Mouse (Mus musculus): ENCODE data around the gene Akap2.

The Akap2 gene

DNA sequence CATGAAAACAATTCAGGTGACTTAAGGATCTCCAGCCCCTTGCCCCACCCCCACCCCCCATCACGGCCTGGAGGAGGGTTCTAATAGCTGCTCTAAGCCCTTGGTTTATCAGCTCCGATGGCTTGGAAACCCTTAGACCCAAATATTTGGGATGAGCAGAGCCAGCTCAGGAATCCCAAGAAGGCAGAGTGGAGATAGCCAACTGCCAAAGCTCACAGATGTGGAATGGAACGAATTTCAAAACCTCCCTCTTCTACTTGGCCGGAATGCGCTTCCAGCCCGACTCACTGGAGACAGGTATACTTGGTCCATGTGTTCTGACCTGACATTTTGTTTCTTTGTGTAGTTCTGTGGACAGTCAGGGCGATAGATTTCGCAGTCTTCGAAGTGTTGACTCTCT, 111.7 kb downstream of the Akap2 start:
- in situ Hi-C loops (cut with MseI, MboI), result no loop called here

DNA sequence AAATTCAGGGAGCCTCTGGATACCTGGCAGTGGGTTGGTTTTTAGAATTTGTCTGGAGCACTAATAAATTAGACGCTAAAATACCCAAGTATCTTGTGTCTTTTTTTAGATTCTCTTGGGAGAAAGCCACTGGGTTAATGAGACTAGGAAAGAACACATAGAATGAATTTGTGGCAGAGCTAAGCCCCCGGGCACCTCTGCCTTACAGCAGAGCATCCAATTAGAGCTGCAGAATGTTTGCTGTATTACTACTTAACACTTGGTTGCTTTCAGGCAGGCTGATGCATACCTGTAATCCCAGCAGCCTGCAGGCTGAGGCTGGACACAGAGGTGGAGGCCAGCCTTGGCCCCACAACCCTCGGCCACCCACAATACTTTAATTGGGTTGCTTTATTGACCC, 112.3 kb downstream of the Akap2 start:
- in situ Hi-C loops (cut with MseI, MboI), result no loop called here

DNA sequence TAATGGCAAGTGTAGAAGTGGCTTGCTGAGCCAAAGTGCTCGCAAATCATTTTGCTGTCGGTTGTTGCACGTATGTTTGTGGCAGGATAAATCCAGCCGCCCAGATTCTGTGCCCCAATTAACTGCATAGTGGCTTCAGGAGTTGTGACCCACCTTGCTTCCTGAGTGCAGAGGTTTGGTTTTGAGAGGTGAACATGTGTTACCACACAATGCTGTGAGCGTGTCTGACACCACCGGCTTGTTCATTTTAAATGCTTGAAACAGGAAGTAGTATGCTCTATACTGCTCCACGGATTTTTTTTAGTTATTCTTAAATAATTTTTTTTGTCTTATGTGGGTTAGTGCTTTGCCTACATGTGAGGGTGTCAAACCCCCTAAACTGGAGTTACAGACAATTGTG, 114.9 kb downstream of the Akap2 start:
- in situ Hi-C loops (cut with MseI, MboI), result no loop called here

DNA sequence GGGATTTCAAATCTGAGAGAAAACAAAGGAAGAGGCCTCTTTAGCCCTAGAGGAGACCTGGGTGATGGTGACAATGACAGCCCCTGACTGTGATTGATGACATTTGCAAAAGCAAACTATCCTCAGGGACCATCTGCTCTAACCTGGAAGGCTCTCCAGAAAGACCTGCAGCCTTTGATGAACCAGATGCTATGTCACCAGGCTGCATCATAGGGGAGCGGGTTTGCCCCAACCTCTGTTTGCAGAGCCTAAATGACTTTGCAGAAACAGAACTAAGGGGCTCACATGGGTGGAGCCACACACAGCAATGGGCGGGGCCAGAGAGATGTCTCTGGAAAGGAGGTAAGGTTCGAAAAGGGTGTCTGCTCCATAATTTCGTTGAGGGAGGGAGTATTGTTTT, 115.6 kb downstream of the Akap2 start:
- in situ Hi-C loops (cut with MseI, MboI), result no loop called here

DNA sequence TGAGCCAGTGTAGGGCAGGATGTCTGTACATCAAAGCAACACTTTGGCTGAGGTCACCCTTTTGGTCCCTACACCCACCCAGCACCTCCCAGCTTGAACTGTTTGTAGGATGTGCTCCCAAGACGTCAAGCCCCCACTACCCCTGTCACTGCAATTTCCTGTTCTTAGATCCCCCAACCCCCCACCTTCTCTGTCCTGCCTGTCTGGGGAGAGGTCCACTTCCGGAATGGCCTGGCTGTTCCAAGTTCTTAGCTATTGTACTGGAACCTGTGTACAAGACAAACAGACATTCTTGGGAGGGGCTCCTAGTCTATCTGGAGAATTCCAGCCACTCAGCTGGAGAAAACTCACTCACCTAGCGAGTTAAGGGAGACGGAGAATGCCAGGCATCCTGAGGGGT, 116.7 kb downstream of the Akap2 start:
- in situ Hi-C loops (cut with MseI, MboI), result no loop called here

DNA sequence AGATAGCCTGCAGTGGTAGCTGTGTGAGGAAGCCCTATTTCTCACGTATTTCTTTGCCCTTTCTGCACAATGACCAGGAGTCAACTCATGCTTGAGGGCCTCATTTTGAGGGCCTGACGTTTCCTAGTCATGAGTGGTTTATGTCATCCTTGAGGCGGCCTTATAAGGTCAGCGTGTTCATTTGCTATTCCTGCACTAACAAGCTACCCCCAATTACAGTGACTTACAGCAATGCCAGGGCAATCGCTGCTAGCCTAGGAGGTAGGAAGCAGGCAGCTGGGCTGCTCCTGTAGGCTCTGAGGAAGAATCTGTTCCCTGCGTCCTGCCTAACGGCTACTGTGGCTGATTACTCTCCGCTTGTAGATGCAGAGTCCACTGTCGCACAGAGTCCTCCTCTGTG, 119.6 kb downstream of the Akap2 start:
- in situ Hi-C loops (cut with MseI, MboI), result no loop called here

DNA sequence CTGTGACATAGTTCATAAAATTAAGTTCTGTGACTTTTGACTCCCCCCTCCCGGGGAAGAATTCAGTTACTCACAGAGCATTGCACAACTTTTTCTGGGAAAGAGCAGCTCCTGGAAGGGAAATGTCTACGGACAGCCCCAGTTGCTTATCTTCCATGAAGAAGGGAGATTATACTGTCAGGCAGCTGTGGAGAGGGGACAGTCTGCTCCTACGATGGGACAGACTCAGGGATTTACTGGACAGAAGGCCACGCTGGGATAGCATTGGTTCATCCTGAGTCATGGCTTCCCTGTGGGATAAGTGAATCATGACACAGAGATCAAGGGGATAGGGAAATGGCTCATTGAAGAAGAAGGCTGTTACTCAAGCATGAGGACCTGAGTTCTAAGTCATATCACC, 121.9 kb downstream of the Akap2 start:
- in situ Hi-C loops (cut with MseI, MboI), result no loop called here

DNA sequence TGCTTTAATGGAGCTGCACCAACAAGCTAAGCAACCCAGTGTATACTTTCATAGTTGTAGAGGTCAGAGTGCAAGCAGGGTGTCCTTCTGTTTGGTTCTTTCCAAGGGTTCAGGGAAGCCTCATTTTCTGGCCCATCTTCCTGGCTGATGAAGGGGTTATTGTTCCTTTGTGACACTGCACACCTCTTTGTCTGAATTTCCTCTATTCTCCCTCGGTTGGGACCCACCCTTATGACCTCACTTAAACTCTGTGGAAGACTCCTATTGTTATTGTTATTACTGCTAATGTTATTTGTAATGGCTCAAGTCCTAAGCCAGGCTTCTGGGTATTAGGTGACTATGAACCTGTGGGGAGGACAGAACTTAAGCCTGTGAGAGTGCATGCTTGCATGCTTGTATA, 124.5 kb downstream of the Akap2 start:
- in situ Hi-C loops (cut with MseI, MboI), result no loop called here

DNA sequence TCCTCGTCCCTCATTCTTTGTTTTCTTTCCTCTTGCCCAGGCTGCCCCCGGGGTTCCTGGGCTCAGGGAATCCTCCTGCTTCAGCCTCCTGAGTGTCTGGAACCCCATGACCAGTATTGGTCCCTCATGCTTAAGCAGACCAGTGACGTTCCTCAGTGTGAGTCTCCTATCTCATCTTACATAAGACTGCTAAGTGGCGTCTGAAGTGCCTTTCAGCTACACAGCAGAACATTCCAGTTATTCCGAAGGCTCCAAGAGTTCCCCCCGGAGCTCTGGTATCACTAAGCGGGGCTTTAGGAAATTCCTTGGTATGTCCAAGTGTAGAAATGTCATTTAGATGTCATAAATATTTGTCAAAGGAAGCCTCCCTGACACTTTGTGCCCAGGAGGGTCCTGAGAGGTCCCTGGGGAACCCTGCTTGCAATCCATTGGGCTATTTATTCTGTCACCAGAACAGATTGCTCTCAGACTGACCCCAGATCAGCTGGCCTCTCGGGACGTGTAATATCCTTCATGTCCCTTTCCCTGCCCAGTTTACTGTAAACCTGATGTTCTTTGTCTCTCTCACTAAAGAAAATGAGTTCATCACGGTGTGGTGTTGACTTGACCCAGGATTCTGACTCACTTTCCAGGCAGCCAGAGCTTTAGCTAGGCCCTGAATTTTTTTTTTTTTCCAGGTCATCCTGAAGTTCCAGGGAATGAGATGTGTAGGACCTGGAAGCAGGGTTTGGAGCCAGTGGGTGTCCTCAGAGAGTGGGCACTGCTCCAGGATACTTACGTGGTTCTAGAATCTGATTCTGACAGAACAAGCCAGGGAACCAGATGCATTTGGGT, 125.2 kb downstream of the Akap2 start:
- in situ Hi-C loops (cut with MseI, MboI), result no loop called here

DNA sequence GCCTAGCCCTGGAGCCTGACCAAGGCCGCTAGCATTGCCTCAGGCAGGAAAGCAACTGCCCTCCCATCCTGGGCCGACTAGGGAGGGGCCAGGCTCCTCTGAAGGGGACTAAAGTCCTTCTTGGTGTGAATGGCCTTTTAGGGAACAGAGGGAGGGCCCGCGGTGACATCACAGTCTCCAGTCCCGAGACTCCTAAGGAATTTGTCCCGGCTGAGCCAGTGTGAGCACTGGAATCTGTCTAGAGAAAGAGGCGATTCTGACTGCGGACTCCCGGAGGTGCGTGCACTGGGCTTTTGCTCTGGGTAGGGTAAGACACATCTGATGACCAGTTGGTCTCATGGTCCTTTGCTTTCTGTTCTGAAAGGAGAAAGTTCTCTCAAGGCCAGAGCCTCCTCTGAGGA, 127.6 kb downstream of the Akap2 start:
- in situ Hi-C loops (cut with MseI, MboI), result no loop called here

DNA sequence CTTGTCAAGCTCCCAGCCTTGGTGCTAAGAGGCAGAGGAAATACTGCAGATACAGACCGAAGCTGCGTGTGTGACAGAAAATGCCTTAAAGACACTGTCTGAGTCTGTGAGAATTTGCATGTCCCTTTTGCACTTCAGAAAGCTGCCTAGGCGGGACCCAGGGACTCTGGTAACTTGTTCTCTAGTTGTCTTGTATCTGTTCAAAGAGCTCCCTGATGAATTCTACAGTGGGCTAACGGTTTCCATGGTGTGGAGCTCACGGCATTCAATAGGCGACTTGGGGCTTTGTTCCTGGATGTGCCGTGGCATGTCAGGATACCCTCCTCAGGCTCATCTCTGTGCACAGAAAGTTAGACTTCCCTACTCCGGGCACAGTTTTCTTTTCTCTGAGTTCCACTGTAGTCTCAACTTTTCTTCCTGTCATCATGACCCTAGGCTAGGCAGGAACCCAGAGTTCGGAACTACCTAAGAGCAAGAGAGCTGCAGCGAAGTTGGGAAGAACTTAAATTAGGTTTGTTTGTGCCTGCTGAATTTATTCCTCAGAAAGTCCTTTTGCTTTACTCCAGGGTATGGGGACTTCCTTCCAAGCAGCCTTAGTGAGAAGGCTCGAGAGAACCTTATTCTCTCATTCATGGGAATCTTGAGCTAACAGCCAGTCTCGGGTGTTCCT, 128.2 kb downstream of the Akap2 start:
- in situ Hi-C loops (cut with MseI, MboI), result no loop called here

DNA sequence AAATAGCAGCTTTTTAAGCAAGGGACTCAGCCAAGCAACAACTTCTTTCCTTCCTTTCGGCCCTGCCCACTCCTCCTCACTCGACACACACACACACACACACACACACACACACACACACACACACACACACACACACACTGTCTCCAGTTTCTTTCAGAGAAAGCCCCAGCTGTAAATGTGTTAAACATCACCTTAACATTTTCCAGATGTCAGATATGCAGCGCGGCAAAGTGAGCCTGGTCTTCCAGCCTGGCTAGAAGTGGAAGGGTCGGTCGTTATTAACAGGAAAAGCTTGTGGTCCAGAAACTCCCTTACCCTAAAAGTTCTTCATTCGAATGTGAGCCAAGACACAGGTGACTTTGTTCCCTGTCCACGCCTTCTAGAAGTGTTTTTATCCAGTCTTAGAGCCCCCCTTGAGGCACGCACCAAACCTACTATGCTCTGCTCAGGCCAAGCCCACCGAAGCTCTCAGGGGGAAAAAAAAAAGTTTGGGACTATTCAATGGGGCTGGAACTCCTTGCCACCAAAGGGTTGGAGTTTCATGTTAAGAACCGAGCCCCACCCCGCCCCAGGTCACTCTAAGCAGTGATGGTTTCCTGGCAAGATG, 129.0 kb downstream of the Akap2 start:
- in situ Hi-C loops (cut with MseI, MboI), result no loop called here

DNA sequence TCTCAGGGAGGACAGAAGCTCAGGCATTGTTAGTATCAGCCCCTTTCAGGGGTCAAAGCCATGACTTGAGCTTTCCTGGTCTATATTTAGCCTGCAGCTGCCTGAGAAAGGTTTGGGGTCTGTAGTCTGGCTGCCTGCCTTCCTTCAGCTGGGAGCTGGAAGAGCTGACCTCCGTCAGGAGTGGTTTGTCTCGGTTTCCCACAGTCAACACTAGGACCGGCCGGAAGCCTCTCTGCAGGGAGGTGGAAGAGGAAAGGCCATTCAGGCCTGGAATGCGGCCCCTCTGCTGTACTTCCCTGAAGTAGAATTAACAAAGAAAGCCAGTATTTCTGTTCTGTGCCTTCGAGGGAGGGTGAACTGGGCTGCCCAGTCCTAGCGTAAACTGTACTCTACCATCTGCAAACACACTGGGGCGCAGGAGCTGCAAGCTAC, 129.6 kb downstream of the Akap2 start:
- in situ Hi-C loops (cut with MseI, MboI), result no loop called here

DNA sequence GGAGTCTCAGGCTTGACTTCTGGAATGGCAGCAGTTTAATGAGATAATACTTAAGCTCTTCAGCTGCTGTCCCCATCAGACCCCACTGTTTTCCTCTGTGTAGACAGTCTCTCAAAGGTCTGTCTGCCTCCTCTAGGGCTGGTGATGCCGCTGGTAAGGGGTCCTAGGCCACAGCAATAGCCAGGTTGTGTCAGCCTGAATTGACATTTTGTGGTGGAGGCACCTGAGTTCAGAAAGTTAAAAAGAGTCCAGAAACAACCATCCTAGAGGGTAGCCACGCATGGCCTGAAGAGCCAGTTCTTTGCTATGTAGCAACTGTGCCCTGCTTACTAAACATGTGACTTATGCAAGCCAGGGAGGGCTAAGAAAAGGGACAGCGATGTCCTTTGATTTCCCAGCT, 130.2 kb downstream of the Akap2 start:
- in situ Hi-C loops (cut with MseI, MboI), result no loop called here

DNA sequence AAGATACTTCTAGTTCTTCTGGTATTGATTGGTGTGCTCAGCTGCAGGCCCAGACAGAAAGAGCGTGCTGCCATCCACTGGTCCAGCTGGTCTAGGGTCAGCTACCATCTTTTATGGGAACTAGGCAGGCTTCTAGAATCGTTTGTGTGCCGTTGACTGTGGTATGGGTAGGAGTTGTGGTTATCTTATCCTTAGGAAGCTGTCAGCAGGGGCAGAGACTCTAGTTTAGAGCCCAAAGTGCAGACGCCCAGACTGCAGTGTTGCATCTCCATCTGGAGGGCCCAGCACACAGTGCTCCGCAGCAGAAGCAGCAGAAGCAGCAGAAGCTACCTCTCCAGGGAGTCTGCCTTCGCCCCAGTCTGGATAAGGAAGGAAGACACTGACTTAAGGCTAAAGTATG, 132.0 kb downstream of the Akap2 start:
- in situ Hi-C loops (cut with MseI, MboI), result no loop called here

DNA sequence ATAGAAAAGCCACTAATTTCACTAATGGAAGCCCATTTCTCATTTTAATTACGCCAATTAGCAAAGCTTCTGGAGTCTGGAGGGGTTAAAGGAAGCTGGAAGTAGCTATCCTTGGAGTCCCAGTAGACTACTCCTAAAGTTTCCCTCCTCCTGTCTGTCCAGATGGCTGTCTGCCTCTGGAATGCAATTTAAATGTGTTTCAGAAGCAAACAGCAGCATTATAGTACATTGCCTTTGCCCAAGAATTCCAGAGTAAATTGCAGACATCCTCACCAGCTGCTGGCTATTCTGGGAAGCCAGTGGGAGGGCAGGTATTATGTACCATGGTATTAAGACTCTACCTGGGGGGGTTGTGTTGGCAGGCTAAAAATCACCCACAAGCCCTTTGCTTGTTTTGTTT, 134.3 kb downstream of the Akap2 start:
- in situ Hi-C loops (cut with MseI, MboI), result no loop called here

DNA sequence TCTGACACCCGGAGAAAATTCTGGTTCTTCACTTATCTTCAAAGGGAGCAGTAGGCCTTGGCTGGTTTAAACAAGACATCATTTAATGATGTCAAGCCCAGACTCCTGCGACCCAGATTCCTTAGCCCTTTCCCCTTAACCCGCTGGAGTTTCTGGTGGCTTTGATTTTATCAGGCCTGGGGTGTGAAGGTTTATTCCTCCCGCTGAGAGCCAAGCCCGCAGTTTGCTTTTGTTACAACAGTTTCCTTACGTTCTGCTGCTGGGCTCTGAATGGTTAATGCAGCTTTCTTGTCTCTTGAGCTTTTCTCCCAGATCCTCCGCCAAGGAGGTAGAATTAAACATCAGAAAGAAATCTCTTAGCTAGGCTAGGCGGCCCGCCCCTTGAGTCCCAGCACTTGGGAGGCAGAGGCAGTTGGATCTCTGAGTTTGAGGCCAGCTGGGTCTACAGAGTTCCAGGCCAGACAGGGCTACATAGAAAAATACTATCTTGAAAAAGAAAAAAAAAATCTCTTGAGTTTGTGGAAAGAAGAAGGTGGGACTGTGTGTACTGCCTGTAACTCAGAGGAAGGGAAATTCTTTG, 135.1 kb downstream of the Akap2 start:
- in situ Hi-C loops (cut with MseI, MboI), result no loop called here

DNA sequence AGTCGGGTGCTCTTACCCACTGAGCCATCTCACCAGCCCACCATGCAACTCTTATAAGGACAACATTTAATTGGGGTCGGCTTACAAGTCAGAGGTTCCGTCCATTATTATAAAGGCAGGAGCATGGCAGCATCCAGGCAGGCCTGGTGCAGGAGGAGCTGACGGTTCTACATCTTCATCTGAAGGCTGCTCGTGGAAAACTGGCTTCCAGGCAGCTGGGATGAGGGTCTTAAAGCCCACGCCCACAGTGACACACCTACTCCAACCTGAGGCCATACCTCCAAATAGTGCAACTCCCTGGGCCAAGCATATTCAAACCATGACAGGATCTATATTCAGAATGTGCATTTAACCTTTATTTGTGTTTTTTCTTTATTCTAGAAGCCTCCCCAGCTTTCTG, 136.7 kb downstream of the Akap2 start:
- in situ Hi-C loops (cut with MseI, MboI), result no loop called here

DNA sequence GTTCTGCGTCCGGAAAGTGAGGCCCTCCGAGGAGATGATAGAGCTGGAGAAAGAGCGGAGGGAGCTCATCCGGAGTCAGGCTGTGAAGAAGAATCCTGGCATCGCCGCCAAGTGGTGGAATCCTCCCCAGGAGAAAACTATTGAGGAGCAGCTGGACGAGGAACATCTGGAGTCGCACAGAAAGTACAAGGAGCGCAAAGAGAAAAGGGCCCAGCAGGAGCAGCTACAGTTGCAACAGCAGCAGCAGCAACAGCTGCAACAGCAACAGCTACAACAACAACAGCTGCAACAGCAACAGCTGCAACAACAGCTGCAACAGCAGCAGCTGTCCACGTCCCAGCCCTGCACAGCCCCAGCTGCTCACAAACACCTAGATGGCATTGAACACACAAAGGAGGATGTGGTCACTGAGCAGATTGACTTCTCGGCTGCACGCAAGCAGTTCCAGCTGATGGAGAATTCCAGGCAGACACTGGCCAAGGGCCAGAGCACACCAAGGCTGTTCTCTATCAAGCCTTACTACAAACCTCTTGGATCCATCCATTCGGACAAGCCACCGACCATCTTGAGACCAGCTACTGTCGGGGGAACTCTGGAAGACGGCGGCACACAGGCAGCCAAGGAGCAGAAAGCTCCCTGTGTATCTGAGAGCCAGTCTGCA, 138.0 kb downstream of the Akap2 start:
- in situ Hi-C loops (cut with MseI, MboI), result no loop called here

DNA sequence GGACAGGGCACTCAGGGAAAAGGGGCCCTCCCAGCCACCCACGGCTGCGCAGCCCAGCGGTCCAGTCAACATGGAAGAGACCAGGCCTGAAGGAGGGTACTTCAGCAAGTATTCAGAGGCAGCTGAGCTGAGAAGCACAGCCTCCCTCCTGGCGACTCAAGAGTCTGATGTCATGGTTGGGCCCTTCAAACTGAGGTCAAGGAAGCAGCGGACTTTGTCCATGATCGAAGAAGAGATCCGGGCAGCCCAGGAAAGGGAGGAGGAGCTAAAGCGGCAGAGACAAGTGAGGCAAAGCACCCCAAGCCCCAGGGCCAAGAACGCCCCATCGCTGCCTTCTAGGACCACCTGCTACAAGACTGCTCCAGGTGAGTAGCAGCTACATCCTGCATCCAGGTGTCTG, 139.2 kb downstream of the Akap2 start:
- in situ Hi-C loops (cut with MseI, MboI), result no loop called here

DNA sequence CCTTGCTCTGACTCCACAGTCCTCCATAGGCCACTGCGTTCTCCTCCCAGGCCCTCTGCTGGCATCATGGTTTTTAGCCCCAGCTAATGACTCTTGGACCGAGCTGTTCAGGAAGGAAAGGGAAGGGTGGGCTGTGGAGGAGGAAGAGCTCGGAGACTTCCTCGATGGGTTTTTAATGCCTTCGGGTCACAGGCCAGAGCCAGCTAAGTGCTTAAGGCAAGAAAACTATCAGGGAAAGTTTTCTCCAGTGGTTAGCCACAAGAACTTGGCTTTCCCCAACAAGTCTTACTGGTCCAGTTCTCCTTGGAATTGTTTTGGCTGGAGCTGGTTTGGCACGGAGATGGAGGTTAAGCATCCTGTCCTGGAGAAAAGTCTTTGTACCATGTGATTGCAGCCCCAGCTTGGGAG, 142.8 kb downstream of the Akap2 start:
- in situ Hi-C loops (cut with MseI, MboI), result no loop called here

DNA sequence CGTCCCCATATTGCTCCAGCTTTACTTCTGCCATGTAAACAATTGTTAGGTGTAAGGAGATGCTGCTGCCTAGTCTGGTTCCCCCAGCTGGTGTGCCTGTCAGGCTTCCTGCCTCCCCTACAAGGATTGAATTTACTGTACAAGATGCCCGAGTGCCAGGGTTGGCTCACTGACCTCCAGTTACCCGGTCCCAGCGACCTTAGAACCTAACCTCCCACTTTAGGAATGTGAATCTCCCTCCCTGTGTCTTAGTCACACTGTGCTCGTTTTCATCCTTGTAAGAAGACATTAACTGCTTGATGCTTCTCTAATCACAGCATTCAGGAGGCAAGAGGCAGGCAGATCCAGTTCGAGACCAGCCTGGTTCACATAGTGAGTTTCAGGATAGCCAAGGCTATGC, 143.7 kb downstream of the Akap2 start:
- in situ Hi-C loops (cut with MseI, MboI), result no loop called here

All from mouse trophoblast stem cell (cell line).